Mouse (Mus musculus) small intestine, adult 2 months (tissue): ENCODE measurements at regions not wholly inside any gene's neighbourhood (a gene's known extent, or its start where the extent isn't known, plus 50 kb on each side); places are given as distances from the start of the nearest gene placed in this dataset.

Source experiments
- CTCF ChIP-seq: fragments of 200-500 bp; IDR thresholded peaks from 2 replicates; pipeline ENCODE4 v1.5.1; 2012; ENCODE audit warnings: low read depth, mild to moderate bottlenecking, control low read depth, inconsistent platforms, low read length, moderate library complexity, mixed read lengths; ENCODE audit not compliant: insufficient replicate concordance, insufficient read length; ENCODE audit errors: extremely low read depth
- POLR2A ChIP-seq: fragments of 200-500 bp; IDR thresholded peaks from 2 replicates; pipeline ENCODE4 v1.6.1; 2012; ENCODE audit warnings: low read depth, mild to moderate bottlenecking, control low read depth, inconsistent platforms, low read length, moderate library complexity

DNA sequence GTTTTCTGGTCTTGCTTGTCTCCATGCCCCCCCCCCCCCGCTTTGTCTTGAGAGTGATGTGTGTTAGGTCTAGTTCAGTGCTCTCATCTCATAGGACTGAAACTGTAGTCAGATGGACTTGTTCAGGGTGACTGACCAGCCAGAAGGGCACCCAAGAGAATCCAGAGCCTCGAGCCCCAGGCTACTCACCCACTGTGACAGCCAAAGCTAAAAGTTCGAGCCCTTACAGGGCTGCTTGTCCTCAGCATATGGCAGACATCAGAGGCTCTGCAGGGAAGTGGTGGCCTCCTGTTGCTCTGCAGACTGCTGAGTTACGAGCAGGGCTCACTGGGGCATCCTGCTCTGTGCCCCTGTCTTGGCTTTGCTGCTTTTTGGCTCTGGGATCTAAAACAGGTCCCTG, 64.9 kb downstream of the Fam43a start:
- TF ChIP-seq CTCF (no peak), POLR2A (no peak)
